Mouse (Mus musculus) spleen, adult 2 months (tissue): ENCODE measurements around the gene Cep131. TPM values are rescaled to one million over a fixed set of nuclear protein-coding genes. Genes with fewer than 3 reads are reported as not detected.

Experiments
- DNase-seq, 2 experiments: peaks; one replicate each; pipeline versions ENCODE4 v3.0.0 to v3.0.0-alpha.2; 2012 to 2021; ENCODE audit warnings: low spot score in 2 of 2, low read depth in 1 of 2
- H3K27ac ChIP-seq: fragments of 200-500 bp; 2 replicates; pipeline ENCODE4 v1.5.1; 2012; ENCODE audit warnings: low read length, inconsistent platforms; ENCODE audit not compliant: insufficient read depth
- H3K27me3 ChIP-seq: fragments of 200-500 bp; 2 replicates; pipeline ENCODE4 v1.6.1; 2012; ENCODE audit warnings: mild to moderate bottlenecking, moderate library complexity, low read length, inconsistent platforms; ENCODE audit not compliant: control insufficient read depth, insufficient read depth
- H3K36me3 ChIP-seq: fragments of 200-500 bp; 2 replicates; pipeline ENCODE4 v1.6.1; 2012; ENCODE audit warnings: mild to moderate bottlenecking, low read length, inconsistent platforms; ENCODE audit not compliant: control insufficient read depth, insufficient read depth
- H3K4me1 ChIP-seq: fragments of 200-500 bp; 2 replicates; pipeline ENCODE4 v1.6.1; 2011; ENCODE audit warnings: inconsistent platforms; ENCODE audit not compliant: control insufficient read depth, insufficient read depth, insufficient read length
- H3K4me3 ChIP-seq: fragments of 200-500 bp; 2 replicates; pipeline ENCODE4 v1.5.1; 2011; ENCODE audit warnings: mild to moderate bottlenecking, inconsistent platforms; ENCODE audit not compliant: insufficient read depth, insufficient read length; ENCODE audit errors: extremely low read depth
- CTCF ChIP-seq: fragments of 200-500 bp; IDR thresholded peaks from 2 replicates; pipeline ENCODE4 v1.5.1; 2011; ENCODE audit warnings: mild to moderate bottlenecking, inconsistent platforms; ENCODE audit not compliant: insufficient read depth, insufficient read length, insufficient replicate concordance; ENCODE audit errors: extremely low read depth
- POLR2A ChIP-seq: fragments of 200-500 bp; IDR thresholded peaks from 2 replicates; pipeline ENCODE4 v1.6.1; 2011; ENCODE audit warnings: low read depth, low read length, inconsistent platforms
- WGBS: fragments of 180-500 bp; shearing (Covaris S2); methylation state at CpG from one replicate; pipeline ENCODE4 v1.1.7; 2018; 5-methylcytosine and 5-hydroxymethylcytosine counted together
- polyA plus RNA-seq: library from polyadenylated mRNA; depleted of rRNA; stranded (reverse); fragments of >200 nt; gene quantifications from 2 replicates; pipeline ENCODE4 v1.2.3, GENCODE M21; 2012

Cep131 gene
- polyA plus RNA-seq, 1 experiment, result 4.5 TPM

DNA sequence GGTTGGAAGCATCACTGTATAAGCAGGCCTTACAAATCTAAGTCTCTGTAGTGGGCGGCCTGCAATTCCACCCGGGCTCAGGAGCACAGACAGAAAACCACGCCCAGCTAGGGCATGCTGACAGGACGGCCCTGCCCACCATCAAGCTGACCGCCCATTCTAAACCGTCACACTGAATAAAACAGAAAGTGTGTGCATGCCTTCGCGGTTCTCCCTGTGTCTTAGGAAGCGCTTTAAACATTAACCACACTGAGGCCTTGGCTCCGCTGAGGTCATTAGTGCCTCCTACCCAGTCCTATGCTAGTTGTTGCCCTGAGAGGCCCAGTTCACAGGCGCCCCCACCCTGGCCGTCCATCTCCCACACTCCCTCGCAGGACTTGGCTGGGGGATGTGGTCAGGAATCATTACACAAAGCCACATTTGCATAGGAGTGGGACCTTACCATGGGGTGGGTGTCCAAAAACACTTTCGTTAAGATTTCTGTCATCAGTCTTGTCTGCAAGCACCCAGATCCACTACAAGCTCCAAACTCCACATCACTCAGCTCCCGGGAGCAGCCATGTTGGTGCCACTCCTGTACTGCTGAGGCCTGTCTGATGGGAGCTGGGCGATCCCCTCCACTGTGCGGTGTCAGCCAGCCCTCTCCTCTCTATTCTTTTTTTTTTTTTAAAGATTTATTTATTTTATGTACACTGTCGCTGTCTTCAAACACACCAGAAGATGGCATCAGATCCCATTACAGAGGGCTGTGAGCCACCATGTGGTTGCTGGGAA lies 58.1 kb downstream of the Cep131 start:
- no peak overlapping the region for H3K27ac ChIP-seq
- no peaks in the 10 kb centered on the region for H3K4me1 ChIP-seq
- no peak for TF ChIP-seq POLR2A
- TF ChIP-seq CTCF, result no peak
- WGBS, result 84% methylated on average over 18 of the region's 18 CpGs
- H3K4me3 ChIP-seq, result no peak overlapping the region
- H3K27me3 ChIP-seq, result no peaks in the 10 kb centered on the region
- no peak for DNase-seq
- H3K36me3 ChIP-seq, result no peaks in the 10 kb centered on the region

DNA sequence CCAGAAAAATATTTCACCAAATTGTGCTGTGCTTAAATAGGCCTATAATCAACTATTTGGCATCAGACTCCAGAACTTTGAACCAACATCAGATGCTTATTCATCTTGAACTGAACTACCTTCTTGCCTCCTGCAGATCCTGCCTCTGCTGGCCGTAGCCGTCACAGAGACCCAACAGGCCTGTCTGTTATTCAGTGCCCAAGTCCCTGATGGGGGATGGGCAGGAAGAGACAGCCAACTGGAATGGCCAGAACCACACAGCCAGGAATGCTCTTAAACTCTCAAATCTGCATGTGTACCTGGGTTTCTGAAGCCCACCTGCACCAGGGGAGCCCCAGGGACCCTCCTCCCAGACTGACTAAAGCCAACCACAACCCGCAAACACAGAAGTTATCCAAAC lies 59.7 kb downstream of the Cep131 start:
- Histone ChIP-seq H3K27me3 (no peaks in the 10 kb centered on the region), H3K36me3 (no peaks in the 10 kb centered on the region), H3K4me1 (no peaks in the 10 kb centered on the region), H3K4me3 (no peak overlapping the region), H3K27ac (no peak overlapping the region)
- TF ChIP-seq CTCF (no peak), POLR2A (no peak)
- 88% methylated on average over 3 of the region's 3 CpGs for WGBS
- DNase-seq, result no peak

DNA sequence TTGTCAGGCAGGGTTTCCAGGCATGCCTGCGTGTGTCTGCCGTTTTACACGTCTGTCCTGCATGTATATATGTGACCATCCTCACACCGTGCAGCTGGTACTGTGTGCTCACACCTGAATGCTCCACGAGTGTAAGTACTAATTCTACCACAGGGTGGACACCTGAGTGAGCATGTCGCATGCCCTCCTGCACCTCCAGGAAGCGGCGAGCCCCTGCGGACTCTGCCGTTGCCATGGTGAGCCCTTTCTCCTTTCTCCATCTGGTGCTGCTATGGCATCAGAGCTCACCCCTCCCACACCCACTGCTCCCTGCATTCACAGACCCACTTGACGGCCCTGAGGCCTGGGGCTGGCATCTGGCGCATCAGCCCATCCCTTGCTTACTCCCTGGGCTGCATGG lies 63.8 kb downstream of the Cep131 start:
- WGBS, result 73% methylated on average over 12 of the region's 12 CpGs

DNA sequence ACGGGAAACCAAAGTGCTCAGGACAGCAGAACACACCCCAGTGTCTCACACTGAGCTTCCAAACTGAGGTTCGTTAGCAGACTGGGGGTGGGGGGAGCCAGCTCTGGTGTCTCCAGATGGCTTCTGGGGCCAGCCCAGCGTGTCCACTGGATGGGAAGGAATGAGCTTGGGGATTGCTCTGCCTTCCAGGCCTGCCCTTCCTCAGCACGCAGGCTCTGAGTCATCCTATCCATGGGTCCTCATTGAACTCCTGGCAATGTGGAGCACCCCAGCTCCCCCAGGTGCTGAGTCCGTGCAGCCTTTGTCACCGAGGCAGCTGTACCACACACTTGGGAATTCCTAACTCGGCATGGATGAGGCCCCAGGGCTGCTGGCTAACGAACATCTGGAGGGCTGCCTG lies 64.4 kb downstream of the Cep131 start:
- no peaks in the 10 kb centered on the region for H3K36me3 ChIP-seq
- no peak overlapping the region for H3K4me3 ChIP-seq
- WGBS, result 87% methylated on average over 8 of the region's 8 CpGs
- DNase-seq, result no peak
- H3K4me1 ChIP-seq, result no peaks in the 10 kb centered on the region
- no peak overlapping the region for H3K27ac ChIP-seq
- H3K27me3 ChIP-seq, result no peaks in the 10 kb centered on the region
- TF ChIP-seq POLR2A (no peak), CTCF (no peak)

More for the DNA sequence above, 63.8 kb downstream of the Cep131 start:
- no peak for DNase-seq
- Histone ChIP-seq H3K27me3 (no peaks in the 10 kb centered on the region), H3K27ac (no peak overlapping the region), H3K36me3 (no peaks in the 10 kb centered on the region), H3K4me3 (no peak overlapping the region), H3K4me1 (no peaks in the 10 kb centered on the region)
- TF ChIP-seq POLR2A (no peak), CTCF (no peak)

DNA sequence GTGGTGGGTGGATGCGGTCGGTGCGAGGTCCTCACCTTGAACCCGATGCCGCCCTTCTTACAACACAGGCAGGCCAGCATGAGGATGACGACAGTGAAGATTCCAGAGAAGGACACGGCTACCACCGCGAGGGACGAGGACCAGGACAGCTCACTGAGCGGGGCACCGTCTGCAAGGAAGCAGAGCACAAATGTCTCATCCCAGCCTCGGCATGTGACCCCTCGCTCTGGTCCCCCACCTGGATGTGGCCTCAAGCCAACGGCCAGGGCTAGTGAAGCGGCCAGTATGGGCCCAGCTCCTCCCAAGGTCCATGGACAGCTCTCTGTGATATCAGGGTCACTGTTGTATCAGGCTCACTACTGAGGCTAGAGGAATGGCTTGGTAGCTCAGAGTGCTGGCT lies 65.3 kb downstream of the Cep131 start:
- Histone ChIP-seq H3K27ac (no peak overlapping the region), H3K4me3 (no peak overlapping the region), H3K27me3 (no peaks in the 10 kb centered on the region), H3K36me3 (no peaks in the 10 kb centered on the region), H3K4me1 (no peaks in the 10 kb centered on the region)
- no peak for DNase-seq
- WGBS, result 97% methylated on average over 16 of the region's 16 CpGs
- TF ChIP-seq CTCF (no peak), POLR2A (no peak)

DNA sequence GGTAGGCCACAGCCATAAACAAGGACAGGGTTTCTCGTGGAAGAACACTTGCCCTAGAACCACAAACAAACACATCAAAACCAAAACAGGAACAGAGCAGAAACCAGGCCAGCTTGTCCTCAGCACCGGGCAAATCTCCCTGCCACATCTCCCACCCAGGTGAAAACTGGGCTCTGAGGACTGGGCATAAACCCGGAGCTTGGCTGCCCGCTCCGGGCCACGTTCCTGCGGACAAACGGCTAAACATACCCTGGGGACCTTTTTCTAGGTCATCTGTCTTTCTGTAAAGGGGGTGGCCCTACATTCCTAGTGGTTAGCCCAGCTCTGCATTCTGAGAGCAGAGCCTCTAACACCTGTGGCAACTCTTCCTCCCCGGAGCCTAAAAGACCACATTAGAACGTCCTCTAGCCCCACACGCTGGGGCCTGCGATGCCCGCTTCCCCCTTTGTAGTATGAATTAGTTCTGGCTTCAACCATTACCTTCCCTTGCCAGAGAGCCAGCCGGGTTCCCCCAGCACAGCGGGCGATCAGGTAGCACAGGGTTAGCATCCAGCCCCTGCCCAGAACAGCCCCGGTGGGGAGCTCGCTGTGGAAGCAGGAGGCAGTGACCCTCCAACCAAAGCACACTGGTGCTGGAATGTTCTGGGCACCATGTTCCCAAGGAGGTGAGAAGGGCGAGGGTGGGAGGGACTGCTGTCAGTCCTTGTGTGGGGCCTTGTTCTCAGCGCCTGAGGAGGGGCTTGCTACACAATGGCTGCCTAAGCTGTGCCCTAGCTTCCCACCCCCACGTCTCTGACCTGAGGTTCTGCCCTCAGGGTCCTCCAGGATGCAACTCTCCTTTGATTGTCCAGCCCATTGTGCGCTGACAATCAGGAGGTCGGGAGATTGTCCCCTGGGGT lies 66.8 kb downstream of the Cep131 start:
- Histone ChIP-seq H3K27me3 (no peaks in the 10 kb centered on the region), H3K4me3 (no peak overlapping the region), H3K4me1 (no peaks in the 10 kb centered on the region), H3K36me3 (no peaks in the 10 kb centered on the region), H3K27ac (no peak overlapping the region)
- no peak for DNase-seq
- TF ChIP-seq CTCF (no peak), POLR2A (no peak)
- WGBS, result 40% methylated on average over 23 of the region's 23 CpGs
